Comparison of ENCODE assay signal across 25 mouse cellular contexts in genomic region chr6:36528509-36528908, GRCm38 (mm10).
"Had no signal": no experiment of that assay in that cellular context is flagged by ENCODE, and none has a peak within 500 bp of the region (broad histone marks: within the 10 kb centered on the region; RNA-seq: fewer than 3 reads in every experiment).

No protein-coding gene starts in this region.

- H3K27me3 ChIP-seq: heart, embryonic 12.5 days; hindbrain, embryonic 12.5 days; intestine, embryonic 15.5 days; limb, embryonic 12.5 days; liver, embryonic 13.5 days; liver, embryonic 15.5 days had no signal

- H3K4me3 ChIP-seq: heart, adult 2 months; heart, embryonic 12.5 days; hindbrain, embryonic 10.5 days; hindbrain, embryonic 12.5 days; intestine, embryonic 15.5 days; layer of hippocampus, adult 2 months; left cerebral cortex, adult 2 months; limb, embryonic 10.5 days; limb, embryonic 12.5 days; liver, embryonic 13.5 days; liver, embryonic 15.5 days had no signal

- DNase-seq: gastrocnemius, postnatal 14 days; gastrocnemius, postnatal 36 days; heart, adult 11 months; heart, adult 2 months; heart, postnatal 10 days; heart, postnatal 4 days; kidney, adult 8-10 months; liver; liver, embryonic 13.5 days; liver, postnatal 0 days had no signal

- H3K27ac ChIP-seq: heart, adult 2 months; hindbrain, embryonic 10.5 days; hindbrain, embryonic 12.5 days; hindbrain, embryonic 14.5 days; intestine, embryonic 15.5 days; kidney, postnatal 0 days; layer of hippocampus, adult 2 months; left cerebral cortex, adult 2 months; limb, embryonic 10.5 days; limb, embryonic 12.5 days; liver, embryonic 13.5 days; liver, embryonic 15.5 days had no signal

- H3K9ac ChIP-seq: heart, embryonic 12.5 days; hindbrain, embryonic 12.5 days; hindbrain, embryonic 14.5 days; intestine, embryonic 15.5 days; limb, embryonic 12.5 days; liver, embryonic 13.5 days; liver, embryonic 15.5 days; liver, postnatal 0 days had no signal

- H3K9me3 ChIP-seq: heart, embryonic 12.5 days; hindbrain, embryonic 10.5 days; hindbrain, embryonic 12.5 days; intestine, embryonic 15.5 days; limb, embryonic 10.5 days; limb, embryonic 12.5 days; liver, embryonic 13.5 days; liver, embryonic 15.5 days had no signal

- H3K4me1 ChIP-seq: heart, embryonic 12.5 days; hindbrain, embryonic 10.5 days; hindbrain, embryonic 12.5 days; intestine, embryonic 15.5 days; limb, embryonic 10.5 days; limb, embryonic 12.5 days; liver, embryonic 13.5 days; liver, embryonic 15.5 days had no signal

- H3K36me3 ChIP-seq: hindbrain, embryonic 10.5 days; hindbrain, embryonic 12.5 days; intestine, embryonic 15.5 days; limb, embryonic 10.5 days; limb, embryonic 12.5 days; liver, embryonic 13.5 days; liver, embryonic 15.5 days had no signal

- ATAC-seq: hindbrain, embryonic 16.5 days; inflammation-experienced regulatory T-cells, adult 6 months; intestine, embryonic 15.5 days; intestine, postnatal 0 days; liver, postnatal 0 days had no signal

- H3K4me2 ChIP-seq: heart, embryonic 12.5 days; hindbrain, embryonic 12.5 days; hindbrain, embryonic 14.5 days; intestine, embryonic 15.5 days; limb, embryonic 12.5 days; liver, embryonic 11.5 days; liver, embryonic 13.5 days; liver, embryonic 15.5 days had no signal
